Mouse (Mus musculus) stomach, embryonic 14.5 days (tissue): Measurements from ENCODE around the gene Bmpr1a. TPM values are rescaled to one million over a fixed set of nuclear protein-coding genes. Genes with fewer than 3 reads are reported as not detected.
"Not testable (repeated sequence)": the region's sequence is repeated elsewhere in the genome, so short reads cannot be mapped to it uniquely, and the experiment has no call there.

ENCODE experiments used
- ATAC-seq: fragments of 200-750 bp; cut with Nextera tagmentation; 2 replicates; pipeline ENCODE4 v1.8.0; 2017; ENCODE audit warnings: low read depth, moderate TSS enrichment; ENCODE audit not compliant: insufficient number of reproducible peaks, insufficient read depth, low FRiP score
- H3K27ac ChIP-seq: fragments of 300-500 bp; sonication (generic); 2 replicates; pipeline ENCODE4 v1.5.1; 2014; ENCODE audit warnings: mild to moderate bottlenecking, low read length, moderate library complexity, mixed read lengths
- H3K27me3 ChIP-seq: fragments of 300-500 bp; sonication (generic); 2 replicates; pipeline ENCODE4 v1.6.1; 2014; ENCODE audit warnings: low read length, control low read depth, mixed read lengths; ENCODE audit not compliant: control insufficient read depth, insufficient read depth
- H3K36me3 ChIP-seq: fragments of 300-500 bp; sonication (generic); 2 replicates; pipeline ENCODE4 v1.6.1; 2014; ENCODE audit warnings: mild to moderate bottlenecking, control low read depth, low read length, moderate library complexity, mixed read lengths; ENCODE audit not compliant: control insufficient read depth, insufficient read depth
- H3K4me1 ChIP-seq: fragments of 300-500 bp; sonication (generic); 2 replicates; pipeline ENCODE4 v1.6.1; 2014; ENCODE audit warnings: low read length, control low read depth, mixed read lengths; ENCODE audit not compliant: control insufficient read depth, insufficient read depth
- H3K4me2 ChIP-seq: fragments of 300-500 bp; sonication (generic); replicated peaks from 2 replicates; pipeline ENCODE4 v1.6.1; 2014; ENCODE audit warnings: low read depth, low read length, control low read depth
- H3K4me3 ChIP-seq: fragments of 300-500 bp; sonication (generic); 2 replicates; pipeline ENCODE4 v1.5.1; 2014; ENCODE audit warnings: low read depth, low read length, control low read depth
- H3K9ac ChIP-seq: fragments of 300-500 bp; sonication (generic); replicated peaks from 2 replicates; pipeline ENCODE4 v1.6.1; 2014; ENCODE audit warnings: low read depth, mild to moderate bottlenecking, control low read depth, low read length, moderate library complexity, mixed read lengths
- H3K9me3 ChIP-seq: fragments of 300-500 bp; sonication (generic); 2 replicates; pipeline ENCODE4 v1.6.1; 2016; ENCODE audit warnings: low read depth, low read length, control low read depth; ENCODE audit not compliant: control insufficient read depth
- WGBS: fragments of 180-500 bp; shearing (Covaris S2); extraction: QIAGEN DNeasy Blood & Tissue Kit; methylation state at CpG from one replicate; pipeline ENCODE4 v1.1.7; 2014; 5-methylcytosine and 5-hydroxymethylcytosine counted together
- polyA plus RNA-seq: library from polyadenylated mRNA; unstranded; fragments of >200 nt; fragmentation: Nextera tagmentation; extraction: Ambion mirVana; gene quantifications from 2 replicates; pipeline ENCODE4 v1.2.1, GENCODE M21; 2014

Gene Bmpr1a
- polyA plus RNA-seq, 1 experiment from 2014 or later, result 62.8 TPM

GRCm38 (mm10) chr14:34416946-34417345 is 86.2 kb downstream of the Bmpr1a start:
- H3K4me2 ChIP-seq, ATAC-seq, H3K4me1 ChIP-seq, H3K9me3 ChIP-seq, H3K4me3 ChIP-seq, H3K27me3 ChIP-seq, H3K27ac ChIP-seq, H3K9ac ChIP-seq: not testable (repeated sequence)
- WGBS, result 94% methylated on average over 4 of the region's 4 CpGs
- H3K36me3 ChIP-seq, result peaks cover 54% of the 10 kb centered on the region

- Histone ChIP-seq H3K27ac (no peak overlapping the region), H3K36me3 (peaks cover 43% of the 10 kb centered on the region), H3K4me2 (no peak overlapping the region), H3K9me3 (no peaks in the 10 kb centered on the region), H3K9ac (no peak overlapping the region), H3K4me1 (no peaks in the 10 kb centered on the region), H3K27me3 (no peaks in the 10 kb centered on the region), H3K4me3 (no peak overlapping the region)
- 87% methylated on average over 7 of the region's 7 CpGs for WGBS
- no peak for ATAC-seq
Measured at GRCm38 (mm10) chr14:34412164-34412896, 90.8 kb downstream of the Bmpr1a start.

- no peaks in the 10 kb centered on the region for H3K4me1 ChIP-seq
- H3K36me3 ChIP-seq, result peaks cover 50% of the 10 kb centered on the region
- no peaks in the 10 kb centered on the region for H3K9me3 ChIP-seq
- WGBS, result 94% methylated on average over 6 of the region's 6 CpGs
- no peak for ATAC-seq
- H3K4me3 ChIP-seq, result no peak overlapping the region
- no peaks in the 10 kb centered on the region for H3K27me3 ChIP-seq
- H3K4me2 ChIP-seq, result no peak overlapping the region
- no peak overlapping the region for H3K27ac ChIP-seq
- H3K9ac ChIP-seq, result no peak overlapping the region
Measured at GRCm38 (mm10) chr14:34410716-34411115, 92.4 kb downstream of the Bmpr1a start.

- H3K9me3 ChIP-seq, result no peaks in the 10 kb centered on the region
- H3K4me3 ChIP-seq, result no peak overlapping the region
- no peaks in the 10 kb centered on the region for H3K4me1 ChIP-seq
- no peak overlapping the region for H3K4me2 ChIP-seq
- H3K9ac ChIP-seq, result no peak overlapping the region
- H3K36me3 ChIP-seq, result peaks cover 30% of the 10 kb centered on the region
- H3K27ac ChIP-seq, result no peak overlapping the region
- no peaks in the 10 kb centered on the region for H3K27me3 ChIP-seq
- 97% methylated on average over 7 of the region's 7 CpGs for WGBS
- no peak for ATAC-seq
Measured at GRCm38 (mm10) chr14:34403424-34403823, 99.7 kb downstream of the Bmpr1a start.

- 79% methylated on average over 8 of the region's 8 CpGs for WGBS
- no peaks in the 10 kb centered on the region for H3K9me3 ChIP-seq
- H3K4me1 ChIP-seq, result no peaks in the 10 kb centered on the region
- no peak overlapping the region for H3K9ac ChIP-seq
- ATAC-seq, result no peak
- H3K27me3 ChIP-seq, result no peaks in the 10 kb centered on the region
- no peak overlapping the region for H3K4me3 ChIP-seq
- no peak overlapping the region for H3K27ac ChIP-seq
- H3K4me2 ChIP-seq, result no peak overlapping the region
- H3K36me3 ChIP-seq, result peaks cover 30% of the 10 kb centered on the region
Measured at GRCm38 (mm10) chr14:34402871-34403270, 100.3 kb downstream of the Bmpr1a start.

- Histone ChIP-seq H3K27me3 (no peaks in the 10 kb centered on the region), H3K9ac (no peak overlapping the region), H3K9me3 (no peaks in the 10 kb centered on the region), H3K4me3 (no peak overlapping the region), H3K36me3 (peaks cover 19% of the 10 kb centered on the region), H3K27ac (no peak overlapping the region), H3K4me1 (no peaks in the 10 kb centered on the region), H3K4me2 (no peak overlapping the region)
- WGBS, result 56% methylated on average over 6 of the region's 6 CpGs
- no peak for ATAC-seq
Measured at GRCm38 (mm10) chr14:34401135-34401534, 102.0 kb downstream of the Bmpr1a start.

- H3K9me3 ChIP-seq, result no peaks in the 10 kb centered on the region
- H3K36me3 ChIP-seq, result peaks cover 12% of the 10 kb centered on the region
- whole genome bisulfite sequencing, result 92% methylated on average over 3 of the region's 3 CpGs
- H3K27ac ChIP-seq, result no peak overlapping the region
- H3K27me3 ChIP-seq, result no peaks in the 10 kb centered on the region
- no peak overlapping the region for H3K4me2 ChIP-seq
- H3K4me1 ChIP-seq, result no peaks in the 10 kb centered on the region
- no peak for ATAC-seq
- H3K4me3 ChIP-seq, result no peak overlapping the region
- H3K9ac ChIP-seq, result no peak overlapping the region
Measured at GRCm38 (mm10) chr14:34400021-34400420, 103.1 kb downstream of the Bmpr1a start.

- Histone ChIP-seq H3K9me3 (no peaks in the 10 kb centered on the region), H3K9ac (no peak overlapping the region), H3K36me3 (peaks cover 5% of the 10 kb centered on the region), H3K27me3 (no peaks in the 10 kb centered on the region), H3K27ac (no peak overlapping the region), H3K4me3 (no peak overlapping the region), H3K4me2 (no peak overlapping the region), H3K4me1 (no peaks in the 10 kb centered on the region)
- WGBS, result 96% methylated on average over 6 of the region's 6 CpGs
- ATAC-seq, result no peak
Measured at GRCm38 (mm10) chr14:34399301-34399700, 103.8 kb downstream of the Bmpr1a start.

- 85% methylated on average over 20 of the region's 21 CpGs for WGBS
Measured at GRCm38 (mm10) chr14:34398901-34399300, 104.2 kb downstream of the Bmpr1a start.

More at GRCm38 (mm10) chr14:34398901-34399300, 104.2 kb downstream of the Bmpr1a start:
- H3K9me3 ChIP-seq, result no peaks in the 10 kb centered on the region
- H3K9ac ChIP-seq, result no peak overlapping the region
- H3K4me3 ChIP-seq, result no peak overlapping the region
- no peaks in the 10 kb centered on the region for H3K27me3 ChIP-seq
- H3K36me3 ChIP-seq, result peaks cover 2% of the 10 kb centered on the region
- no peak overlapping the region for H3K4me2 ChIP-seq
- ATAC-seq, result no peak
- H3K27ac ChIP-seq, result no peak overlapping the region
- H3K4me1 ChIP-seq, result no peaks in the 10 kb centered on the region
